Mouse (Mus musculus) embryonic fibroblast, embryonic 13.5 days (primary cell): ENCODE results near the gene Gm3264.
"Not testable (repeated sequence)": the region's sequence is repeated elsewhere in the genome, so short reads cannot be mapped to it uniquely, and the experiment has no call there.

Source experiments
- CTCF ChIP-seq: IDR thresholded peaks from 2 replicates; pipeline ENCODE4 v1.5.1; 2011; ENCODE audit warnings: mild to moderate bottlenecking, control low read depth, low read length, moderate library complexity, borderline replicate concordance; ENCODE audit not compliant: insufficient read depth
- POLR2A ChIP-seq: IDR thresholded peaks from 2 replicates; pipeline ENCODE4 v1.6.1; 2011; ENCODE audit warnings: low read depth, mild to moderate bottlenecking, control low read depth, low read length, moderate library complexity

DNA sequence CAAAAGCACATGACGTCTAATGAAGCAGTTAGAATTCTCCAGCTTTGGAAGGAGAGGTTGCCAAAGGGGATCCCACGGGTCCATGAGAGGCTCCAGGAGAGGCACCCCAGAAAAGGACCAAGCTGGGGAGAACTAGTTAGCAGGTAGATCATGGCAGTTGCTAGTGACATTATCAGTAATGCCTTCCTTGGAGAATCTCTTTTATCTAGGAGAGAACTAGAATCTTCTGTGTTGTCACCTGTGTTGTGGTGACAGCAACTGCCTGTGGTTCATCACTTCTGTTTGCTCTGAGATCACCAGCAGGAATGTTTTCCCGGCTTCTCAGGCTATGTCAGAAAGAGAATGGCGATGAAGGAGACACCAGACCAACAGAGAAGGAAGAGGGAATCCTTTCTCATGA, 17.6 kb upstream of the Gm3264 start, which contains the start of gene Gm3269:
- TF ChIP-seq POLR2A, CTCF: not testable (repeated sequence)
